Mouse (Mus musculus) lung, embryonic 16.5 days (tissue): ENCODE results near the gene Gm10642. TPM values are rescaled to one million over a fixed set of nuclear protein-coding genes. Genes with fewer than 3 reads are reported as not detected.
A peak's percentile ranks its signal among the peaks of the same experiment; 100 is the strongest.

ENCODE experiments used
- ATAC-seq: fragments of 200-750 bp; cut with Nextera tagmentation; 2 replicates; pipeline ENCODE4 v1.8.0; 2017; ENCODE audit warnings: low read depth, mild to moderate bottlenecking, moderate library complexity
- H3K27ac ChIP-seq: fragments of 300-500 bp; sonication (generic); 2 replicates; pipeline ENCODE4 v1.5.1; 2014; ENCODE audit warnings: mild to moderate bottlenecking, control low read depth, low read length
- H3K27me3 ChIP-seq: fragments of 300-500 bp; sonication (generic); 2 replicates; pipeline ENCODE4 v1.6.1; 2014; ENCODE audit warnings: low read depth, low read length, mixed read lengths; ENCODE audit not compliant: control insufficient read depth, insufficient read depth
- H3K36me3 ChIP-seq: fragments of 300-500 bp; sonication (generic); 2 replicates; pipeline ENCODE4 v1.6.1; 2014; ENCODE audit warnings: low read length; ENCODE audit not compliant: control insufficient read depth, insufficient read depth
- H3K4me1 ChIP-seq: fragments of 300-500 bp; sonication (generic); replicated peaks from 2 replicates; pipeline ENCODE4 v1.6.1; 2014; ENCODE audit warnings: low read length, mixed read lengths; ENCODE audit not compliant: control insufficient read depth, insufficient read depth
- H3K4me2 ChIP-seq: fragments of 300-500 bp; sonication (generic); 2 replicates; pipeline ENCODE4 v1.6.1; 2014; ENCODE audit warnings: low read depth, low read length, control low read depth
- H3K4me3 ChIP-seq: fragments of 300-500 bp; sonication (generic); 2 replicates; pipeline ENCODE4 v1.5.1; 2014; ENCODE audit warnings: mild to moderate bottlenecking, low read length, control low read depth
- H3K9ac ChIP-seq: fragments of 300-500 bp; sonication (generic); 2 replicates; pipeline ENCODE4 v1.6.1; 2014; ENCODE audit warnings: low read length, control low read depth
- H3K9me3 ChIP-seq: fragments of 300-500 bp; sonication (generic); 2 replicates; pipeline ENCODE4 v1.6.1; 2016; ENCODE audit warnings: low read length; ENCODE audit not compliant: control insufficient read depth
- WGBS: fragments of 180-500 bp; shearing (Covaris S2); extraction: QIAGEN DNeasy Blood & Tissue Kit; methylation state at CpG from one replicate; pipeline ENCODE4 v1.1.7; 2014; 5-methylcytosine and 5-hydroxymethylcytosine counted together
- polyA plus RNA-seq: library from polyadenylated mRNA; unstranded; fragments of >200 nt; fragmentation: Nextera tagmentation; extraction: Ambion mirVana; gene quantifications from 2 replicates; pipeline ENCODE4 v1.2.1, GENCODE M21; 2015

Gene Gm10642
- polyA plus RNA-seq, 1 experiment from 2014 or later, result 0.11 TPM

DNA sequence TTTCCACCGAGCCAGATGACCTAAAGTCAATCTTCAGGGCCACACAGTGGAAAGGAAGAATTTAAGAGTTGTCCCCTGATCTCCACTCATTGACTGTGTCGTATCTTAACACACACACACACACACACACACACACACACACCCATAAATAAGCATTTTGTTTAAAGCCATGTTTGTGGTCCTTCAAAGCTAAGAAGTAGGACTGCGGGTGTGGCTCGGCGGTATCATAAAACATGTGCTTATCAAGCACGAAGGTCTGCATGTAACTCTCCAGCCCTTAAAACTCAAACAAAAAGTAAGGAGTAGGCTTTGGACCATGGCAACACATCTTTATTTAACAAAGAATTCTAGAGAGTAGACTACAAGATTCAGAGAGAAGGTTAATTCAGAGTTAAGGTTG, 14.3 kb downstream of the Gm10642 start:
- 80% methylated on average over 6 of the region's 6 CpGs for WGBS

DNA sequence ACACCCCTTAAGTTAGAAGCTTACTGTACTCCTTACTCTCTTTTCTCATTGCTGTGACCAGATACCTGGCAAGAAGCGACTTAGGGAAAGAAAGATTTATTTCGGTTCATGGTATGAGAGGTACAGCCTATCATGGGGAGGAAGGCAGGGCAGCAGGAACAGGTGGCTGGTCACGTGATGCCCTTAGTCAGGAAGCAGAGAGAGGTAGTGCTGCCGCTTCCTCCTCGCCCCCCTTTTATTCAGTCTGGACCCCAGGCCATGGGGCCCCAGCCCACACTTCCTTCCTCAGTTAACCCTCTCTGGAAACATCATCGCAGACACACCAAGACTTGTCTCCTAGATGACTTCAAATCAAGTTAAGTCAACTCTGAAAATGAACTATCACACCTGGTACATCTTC, 15.2 kb downstream of the Gm10642 start:
- Histone ChIP-seq H3K4me2 (no peak overlapping the region), H3K4me3 (no peak overlapping the region), H3K27me3 (no peaks in the 10 kb centered on the region), H3K36me3 (no peaks in the 10 kb centered on the region), H3K4me1 (peaks cover 6% of the 10 kb centered on the region; the same call in 1 of the 2 replicates), H3K9me3 (no peaks in the 10 kb centered on the region), H3K27ac (no peak overlapping the region), H3K9ac (no peak overlapping the region)
- 53% methylated on average over 6 of the region's 6 CpGs for WGBS
- no peak for ATAC-seq

More for the DNA sequence above, 14.3 kb downstream of the Gm10642 start:
- H3K9ac ChIP-seq, result no peak overlapping the region
- H3K4me3 ChIP-seq, result no peak overlapping the region
- no peaks in the 10 kb centered on the region for H3K27me3 ChIP-seq
- no peaks in the 10 kb centered on the region for H3K36me3 ChIP-seq
- no peak for ATAC-seq
- H3K27ac ChIP-seq, result no peak overlapping the region
- no peaks in the 10 kb centered on the region for H3K9me3 ChIP-seq
- H3K4me1 ChIP-seq, result peaks cover 6% of the 10 kb centered on the region; the same call in 1 of the 2 replicates
- no peak overlapping the region for H3K4me2 ChIP-seq

GRCm38 (mm10) chr9:70671772-70672579, 15.9 kb downstream of the Gm10642 start:
- 15% methylated on average over 10 of the region's 10 CpGs for WGBS
- Histone ChIP-seq H3K4me1 (peaks cover 6% of the 10 kb centered on the region; the same call in 1 of the 2 replicates), H3K9ac (no peak overlapping the region), H3K27me3 (no peaks in the 10 kb centered on the region), H3K4me3 (no peak overlapping the region), H3K36me3 (no peaks in the 10 kb centered on the region), H3K4me2 (peak overlapping the region; percentile 32; the same call in 1 of the 2 replicates), H3K9me3 (no peaks in the 10 kb centered on the region), H3K27ac (peak overlapping the region; percentile 53)
- ATAC-seq, result peak; percentile 65; the same call in 1 of the 2 replicates

GRCm38 (mm10) chr9:70673656-70674055, 17.6 kb downstream of the Gm10642 start:
- Histone ChIP-seq H3K9ac (no peak overlapping the region), H3K36me3 (no peaks in the 10 kb centered on the region), H3K27ac (no peak overlapping the region), H3K4me2 (no peak overlapping the region), H3K27me3 (no peaks in the 10 kb centered on the region), H3K4me3 (no peak overlapping the region), H3K9me3 (no peaks in the 10 kb centered on the region), H3K4me1 (peaks cover 6% of the 10 kb centered on the region; the same call in 1 of the 2 replicates)
- WGBS, result 83% methylated on average over 4 of the region's 4 CpGs
- ATAC-seq, result no peak

DNA sequence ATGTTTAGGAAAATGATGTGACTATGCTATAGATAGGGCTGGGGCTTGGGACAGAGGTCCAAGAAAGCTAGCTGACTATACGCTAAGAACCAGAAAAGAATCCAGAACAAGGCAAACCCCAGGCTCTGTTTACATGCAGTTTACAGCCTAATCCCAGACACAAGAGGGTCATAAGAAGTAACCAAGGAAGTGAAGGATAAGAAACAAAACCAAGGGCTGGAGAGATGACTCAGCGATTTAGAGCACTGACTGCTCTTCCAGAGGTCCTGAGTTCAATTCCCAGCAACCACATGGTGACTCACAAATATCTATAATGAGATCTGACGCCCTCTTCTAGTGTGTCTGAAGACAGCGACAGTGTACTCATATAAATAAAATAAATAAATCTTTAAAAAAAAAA, 19.1 kb downstream of the Gm10642 start:
- no peaks in the 10 kb centered on the region for H3K9me3 ChIP-seq
- no peak for ATAC-seq
- no peaks in the 10 kb centered on the region for H3K36me3 ChIP-seq
- no peak overlapping the region for H3K9ac ChIP-seq
- H3K4me3 ChIP-seq, result no peak overlapping the region
- WGBS, result 74% methylated on average over 4 of the region's 4 CpGs
- H3K27ac ChIP-seq, result no peak overlapping the region
- H3K4me1 ChIP-seq, result peaks cover 7% of the 10 kb centered on the region; the same call in 1 of the 2 replicates
- H3K4me2 ChIP-seq, result no peak overlapping the region
- H3K27me3 ChIP-seq, result no peaks in the 10 kb centered on the region

- no peak overlapping the region for H3K27ac ChIP-seq
- H3K4me2 ChIP-seq, result no peak overlapping the region
- H3K36me3 ChIP-seq, result no peaks in the 10 kb centered on the region
- no peaks in the 10 kb centered on the region for H3K9me3 ChIP-seq
- H3K4me3 ChIP-seq, result no peak overlapping the region
- 87% methylated on average over 5 of the region's 5 CpGs for WGBS
- no peak for ATAC-seq
- H3K27me3 ChIP-seq, result no peaks in the 10 kb centered on the region
- H3K4me1 ChIP-seq, result peaks cover 11% of the 10 kb centered on the region; the same call in 1 of the 2 replicates
- H3K9ac ChIP-seq, result no peak overlapping the region
These were observed 19.9 kb downstream of the Gm10642 start for GRCm38 (mm10) chr9:70675961-70676360.

- Histone ChIP-seq H3K4me3 (peak within 1 kb of the TSS; percentile 96), H3K36me3 (no peaks in the 10 kb centered on the region), H3K9ac (peak within 1 kb of the TSS; percentile 97), H3K27ac (peak within 1 kb of the TSS; percentile 97), H3K9me3 (no peaks in the 10 kb centered on the region), H3K4me2 (peak within 1 kb of the TSS; percentile 72), H3K27me3 (no peaks in the 10 kb centered on the region), H3K4me1 (peaks cover 17% of the 10 kb centered on the region)
- peak; percentile 99 for ATAC-seq
- under 1% methylated on average over 43 of the region's 48 CpGs for WGBS
These were observed 22.7 kb downstream of the Gm10642 start, which contains the start of gene Adam10 for GRCm38 (mm10) chr9:70678682-70679131. Adam10 (plus strand) TSS chr9:70678997.

DNA sequence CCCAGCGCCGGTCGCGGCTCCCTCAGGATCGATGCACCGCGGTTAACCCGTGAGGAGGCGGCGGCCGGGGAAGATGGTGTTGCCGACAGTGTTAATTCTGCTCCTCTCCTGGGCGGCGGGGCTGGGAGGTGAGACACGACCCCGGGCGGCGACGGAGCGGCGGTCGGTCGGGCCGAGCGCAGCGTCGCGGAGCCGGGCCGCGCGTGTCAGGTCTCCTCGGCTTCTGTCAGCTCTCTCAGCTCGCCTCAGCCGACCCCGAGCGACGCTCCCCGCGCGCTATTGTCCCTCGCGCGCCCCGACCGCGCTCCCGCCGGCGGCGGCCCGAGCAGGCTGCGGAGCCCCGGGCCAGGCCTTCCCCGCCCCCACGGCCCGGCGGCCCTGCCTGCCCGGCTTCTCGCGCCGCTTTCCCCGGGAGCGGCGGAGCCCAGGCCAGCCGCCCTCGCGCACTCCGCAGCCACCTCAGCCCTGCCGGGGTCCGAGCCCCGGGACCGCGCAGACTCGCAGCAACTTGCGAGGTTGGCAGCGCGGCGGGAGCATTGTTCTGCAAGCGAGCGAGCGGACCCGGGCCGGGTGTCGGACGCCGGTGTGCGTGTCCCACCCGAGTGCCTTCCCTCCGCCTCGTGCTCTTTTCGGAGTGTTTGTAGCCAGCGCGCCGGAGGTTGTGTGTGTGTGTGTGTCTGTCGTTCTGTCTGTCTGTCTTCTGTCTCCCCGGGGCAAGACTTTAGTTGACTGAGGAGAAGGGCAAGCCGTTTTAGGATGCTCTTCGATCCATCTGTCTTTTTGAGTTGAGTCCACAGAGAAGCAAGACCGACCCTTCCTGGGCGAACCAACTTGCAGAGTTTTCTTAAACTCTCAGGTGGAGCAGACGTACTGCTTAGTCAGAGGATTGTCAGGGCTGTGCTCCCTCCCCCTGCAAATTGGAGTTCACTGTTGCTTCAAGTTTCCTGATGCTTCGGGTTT, 23.4 kb downstream of the Gm10642 start:
- Histone ChIP-seq H3K4me1 (peaks cover 17% of the 10 kb centered on the region), H3K27ac (peak overlapping the region; percentile 97), H3K9me3 (no peaks in the 10 kb centered on the region), H3K27me3 (no peaks in the 10 kb centered on the region), H3K4me3 (peak overlapping the region; percentile 96), H3K4me2 (peak overlapping the region; percentile 64), H3K9ac (peak overlapping the region; percentile 97), H3K36me3 (no peaks in the 10 kb centered on the region)
- ATAC-seq, result peak; percentile 63
- under 1% methylated on average over 77 of the region's 103 CpGs for WGBS
